Mouse (Mus musculus) lung, postnatal 0 days (tissue): ENCODE measurements around the gene 4921530L21Rik.

Source experiments
- CTCF ChIP-seq: IDR thresholded peaks from 2 replicates; pipeline ENCODE4 v1.5.1; 2016; ENCODE audit warnings: antibody characterized with exemption, mild to moderate bottlenecking
- EP300 ChIP-seq: IDR thresholded peaks from 2 replicates; pipeline ENCODE4 v1.6.1; 2016; ENCODE audit warnings: antibody characterized with exemption, mild to moderate bottlenecking, control low read depth

GRCm38 (mm10) chr14:95862981-95863380 lies 18.1 kb upstream of the 4921530L21Rik start:
- TF ChIP-seq CTCF (no peak), EP300 (no peak)
